Mouse (Mus musculus): Measurements from ENCODE around the gene Arid1b. TPM values are rescaled to one million over a fixed set of nuclear protein-coding genes. Genes with fewer than 3 reads are reported as not detected.

Arid1b gene
- total and polyA plus RNA-seq, 2 experiments = 9.7 to 11.7 TPM

DNA sequence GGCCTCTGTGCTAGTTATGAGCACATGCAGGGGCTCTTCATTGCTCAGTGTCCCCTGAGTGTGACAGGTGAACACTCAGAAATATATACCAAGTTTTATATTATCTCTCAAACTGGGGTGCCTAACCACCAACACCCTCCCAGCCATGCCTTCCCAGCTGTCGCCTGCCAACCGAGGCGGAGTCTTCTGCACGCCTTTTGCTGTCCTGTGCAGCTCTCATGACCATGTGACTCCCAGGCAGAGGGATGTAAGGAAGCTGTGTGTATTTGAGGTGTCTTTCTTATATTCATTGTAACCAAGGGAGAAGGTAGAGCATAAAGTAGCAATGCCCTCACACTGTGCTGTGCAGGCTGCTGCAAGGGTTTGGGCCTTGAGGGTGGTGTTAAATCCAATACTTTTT lies 268.7 kb downstream of the Arid1b start:
- DNase-seq (ENCODE audit: extremely low read depth, low read depth, low spot score) = no peak
- Histone ChIP-seq H3K9ac (ENCODE audit: low read depth, low read length) (no peak overlapping the region), H3K79me2 (ENCODE audit: control insufficient read depth, insufficient read depth, low read length) (no peaks in the 10 kb centered on the region), H3K36me3 (ENCODE audit: control insufficient read depth, insufficient read depth, low read length) (peaks cover 6% of the 10 kb centered on the region; the same call in 1 of the 2 replicates), H3K4me3 (ENCODE audit: insufficient read depth, low read depth, low read length) (no peak overlapping the region), H3K4me1 (ENCODE audit: control insufficient read depth, insufficient read depth, low read length) (peaks cover 17% of the 10 kb centered on the region; the same call in 1 of the 2 replicates), H3K27me3 (ENCODE audit: control insufficient read depth, insufficient read depth, low read length) (no peaks in the 10 kb centered on the region), H3K27ac (replicated peaks; ENCODE audit: insufficient read depth, low read depth, low read length) (no peak overlapping the region)
- WGBS = 88% methylated on average over 4 of the region's 4 CpGs
- TF ChIP-seq CTCF (IDR thresholded peaks at IDR 0.05; ENCODE audit: low read depth, low read length) (no peak), POLR2A (IDR thresholded peaks at IDR 0.05; ENCODE audit: extremely low read depth, insufficient read depth, low read length) (no peak)

DNA sequence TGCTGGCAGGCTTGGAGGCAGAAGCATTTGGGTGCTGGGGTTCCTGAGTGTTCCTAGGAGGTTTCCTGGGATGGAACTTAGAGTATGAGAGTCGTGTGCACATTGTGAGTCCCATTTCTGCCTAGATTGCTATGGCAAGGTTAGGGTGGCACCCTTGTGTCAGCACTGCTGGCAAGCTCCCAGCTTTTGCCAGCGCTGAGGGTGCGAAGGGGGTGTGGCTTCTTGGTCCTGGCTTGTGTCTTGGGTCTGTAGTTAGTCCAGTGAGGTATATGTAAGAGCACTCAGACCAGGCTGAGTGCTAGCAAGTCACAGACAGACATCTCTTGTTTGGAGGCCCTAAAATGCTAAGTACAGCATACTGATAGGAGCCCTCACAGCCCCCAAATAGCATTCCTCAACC lies 270.7 kb downstream of the Arid1b start:
- H3K4me1 ChIP-seq (ENCODE audit: control insufficient read depth, insufficient read depth, low read length) = peaks cover 17% of the 10 kb centered on the region; the same call in 1 of the 2 replicates
- H3K4me3 ChIP-seq (ENCODE audit: insufficient read depth, low read depth, low read length) = no peak overlapping the region
- H3K9ac ChIP-seq (ENCODE audit: low read depth, low read length) = no peak overlapping the region
- peaks cover 9% of the 10 kb centered on the region; the same call in 1 of the 2 replicates for H3K36me3 ChIP-seq (ENCODE audit: control insufficient read depth, insufficient read depth, low read length)
- no peak overlapping the region for H3K27ac ChIP-seq (replicated peaks; ENCODE audit: insufficient read depth, low read depth, low read length)
- DNase-seq (ENCODE audit: extremely low read depth, low read depth, low spot score) = no peak
- TF ChIP-seq CTCF (IDR thresholded peaks at IDR 0.05; ENCODE audit: low read depth, low read length) (no peak), POLR2A (IDR thresholded peaks at IDR 0.05; ENCODE audit: extremely low read depth, insufficient read depth, low read length) (no peak)
- H3K79me2 ChIP-seq (ENCODE audit: control insufficient read depth, insufficient read depth, low read length) = no peaks in the 10 kb centered on the region; the same call in 1 of the 2 replicates
- WGBS = 89% methylated on average over 3 of the region's 3 CpGs
- no peaks in the 10 kb centered on the region for H3K27me3 ChIP-seq (ENCODE audit: control insufficient read depth, insufficient read depth, low read length)

DNA sequence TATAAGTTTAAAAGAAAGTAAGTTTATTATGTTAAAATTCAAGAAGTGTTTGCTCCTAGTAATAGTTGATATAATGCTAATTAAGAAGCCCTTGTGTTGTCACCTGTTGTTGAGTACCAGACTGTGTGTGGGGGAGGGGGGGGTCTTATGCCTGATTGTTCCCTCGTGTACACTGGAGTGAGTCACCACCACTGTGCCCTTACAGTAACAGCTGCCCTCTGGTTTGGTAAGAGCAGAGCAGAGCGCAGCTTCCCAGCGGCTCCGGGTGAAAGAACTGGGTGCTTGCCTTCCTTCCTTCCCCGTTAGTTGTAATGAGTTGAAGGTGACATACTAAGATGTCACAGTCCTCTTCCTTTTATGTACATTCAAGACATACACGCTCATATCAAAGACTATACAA lies 271.5 kb downstream of the Arid1b start:
- no peaks in the 10 kb centered on the region; the same call in 1 of the 2 replicates for H3K79me2 ChIP-seq (ENCODE audit: control insufficient read depth, insufficient read depth, low read length)
- 91% methylated on average over 6 of the region's 6 CpGs for WGBS
- H3K9ac ChIP-seq (ENCODE audit: low read depth, low read length) = no peak overlapping the region
- no peak overlapping the region for H3K27ac ChIP-seq (replicated peaks; ENCODE audit: insufficient read depth, low read depth, low read length)
- H3K4me1 ChIP-seq (ENCODE audit: control insufficient read depth, insufficient read depth, low read length) = peaks cover 14% of the 10 kb centered on the region; the same call in 1 of the 2 replicates
- no peak overlapping the region for H3K4me3 ChIP-seq (ENCODE audit: insufficient read depth, low read depth, low read length)
- DNase-seq (ENCODE audit: extremely low read depth, low read depth, low spot score) = no peak
- no peaks in the 10 kb centered on the region for H3K27me3 ChIP-seq (ENCODE audit: control insufficient read depth, insufficient read depth, low read length)
- TF ChIP-seq POLR2A (IDR thresholded peaks at IDR 0.05; ENCODE audit: extremely low read depth, insufficient read depth, low read length) (no peak), CTCF (IDR thresholded peaks at IDR 0.05; ENCODE audit: low read depth, low read length) (no peak)
- peaks cover 9% of the 10 kb centered on the region; the same call in 1 of the 2 replicates for H3K36me3 ChIP-seq (ENCODE audit: control insufficient read depth, insufficient read depth, low read length)

DNA sequence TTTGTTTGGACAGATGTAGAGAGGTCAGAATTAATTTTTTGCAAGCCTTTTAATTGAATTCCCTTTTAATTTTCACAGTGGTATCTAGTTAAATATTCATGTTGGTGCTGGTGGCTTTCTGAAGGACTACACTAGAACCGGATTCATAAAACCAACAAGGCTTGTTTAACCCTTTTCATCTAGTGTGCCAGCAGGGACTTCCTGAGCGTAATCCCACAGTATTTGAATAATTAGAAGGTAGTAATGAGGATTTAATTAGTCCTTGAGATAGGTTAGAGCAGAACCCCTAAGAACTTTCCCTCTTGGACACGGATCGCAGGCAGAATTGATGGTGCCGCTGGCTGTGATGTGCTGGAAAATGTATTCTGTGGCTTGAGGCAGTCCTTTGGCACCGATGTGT lies 273.6 kb downstream of the Arid1b start:
- H3K79me2 ChIP-seq (ENCODE audit: control insufficient read depth, insufficient read depth, low read length) = no peaks in the 10 kb centered on the region; the same call in 1 of the 2 replicates
- TF ChIP-seq POLR2A (IDR thresholded peaks at IDR 0.05; ENCODE audit: extremely low read depth, insufficient read depth, low read length) (no peak), CTCF (IDR thresholded peaks at IDR 0.05; ENCODE audit: low read depth, low read length) (no peak)
- H3K4me3 ChIP-seq (ENCODE audit: insufficient read depth, low read depth, low read length) = no peak overlapping the region
- peaks cover 9% of the 10 kb centered on the region; the same call in 1 of the 2 replicates for H3K36me3 ChIP-seq (ENCODE audit: control insufficient read depth, insufficient read depth, low read length)
- WGBS = 94% methylated on average over 6 of the region's 6 CpGs
- no peaks in the 10 kb centered on the region for H3K4me1 ChIP-seq (ENCODE audit: control insufficient read depth, insufficient read depth, low read length)
- no peaks in the 10 kb centered on the region for H3K27me3 ChIP-seq (ENCODE audit: control insufficient read depth, insufficient read depth, low read length)
- no peak for DNase-seq (ENCODE audit: extremely low read depth, low read depth, low spot score)
- no peak overlapping the region for H3K27ac ChIP-seq (replicated peaks; ENCODE audit: insufficient read depth, low read depth, low read length)
- H3K9ac ChIP-seq (ENCODE audit: low read depth, low read length) = no peak overlapping the region

DNA sequence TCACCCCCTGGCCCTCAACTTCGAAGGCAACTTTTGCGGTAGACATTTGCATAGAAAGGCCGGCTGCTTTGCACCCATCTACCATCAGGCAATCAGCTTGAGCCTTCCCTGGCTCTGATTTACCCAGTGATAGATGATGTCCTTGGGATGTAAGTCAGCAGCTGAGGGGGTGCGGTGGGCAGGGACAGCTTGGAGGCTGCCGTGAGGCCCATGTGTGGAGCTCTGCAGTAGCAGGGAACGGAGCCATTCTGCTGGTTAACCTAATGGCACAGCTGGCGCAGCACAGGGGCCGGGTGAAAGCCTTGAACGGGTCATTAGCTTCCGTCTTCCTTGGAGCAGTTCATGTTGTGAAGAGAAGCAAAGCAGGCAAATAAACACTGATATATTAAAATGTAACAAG lies 275.2 kb downstream of the Arid1b start:
- H3K27ac ChIP-seq (replicated peaks; ENCODE audit: insufficient read depth, low read depth, low read length) = no peak overlapping the region
- peaks cover 3% of the 10 kb centered on the region; the same call in 1 of the 2 replicates for H3K36me3 ChIP-seq (ENCODE audit: control insufficient read depth, insufficient read depth, low read length)
- no peak overlapping the region for H3K9ac ChIP-seq (ENCODE audit: low read depth, low read length)
- 93% methylated on average over 10 of the region's 10 CpGs for WGBS
- TF ChIP-seq CTCF (IDR thresholded peaks at IDR 0.05; ENCODE audit: low read depth, low read length) (no peak), POLR2A (IDR thresholded peaks at IDR 0.05; ENCODE audit: extremely low read depth, insufficient read depth, low read length) (no peak)
- no peak for DNase-seq (ENCODE audit: extremely low read depth, low read depth, low spot score)
- H3K79me2 ChIP-seq (ENCODE audit: control insufficient read depth, insufficient read depth, low read length) = no peaks in the 10 kb centered on the region; the same call in 1 of the 2 replicates
- no peaks in the 10 kb centered on the region for H3K27me3 ChIP-seq (ENCODE audit: control insufficient read depth, insufficient read depth, low read length)
- H3K4me3 ChIP-seq (ENCODE audit: insufficient read depth, low read depth, low read length) = no peak overlapping the region
- H3K4me1 ChIP-seq (ENCODE audit: control insufficient read depth, insufficient read depth, low read length) = no peaks in the 10 kb centered on the region

DNA sequence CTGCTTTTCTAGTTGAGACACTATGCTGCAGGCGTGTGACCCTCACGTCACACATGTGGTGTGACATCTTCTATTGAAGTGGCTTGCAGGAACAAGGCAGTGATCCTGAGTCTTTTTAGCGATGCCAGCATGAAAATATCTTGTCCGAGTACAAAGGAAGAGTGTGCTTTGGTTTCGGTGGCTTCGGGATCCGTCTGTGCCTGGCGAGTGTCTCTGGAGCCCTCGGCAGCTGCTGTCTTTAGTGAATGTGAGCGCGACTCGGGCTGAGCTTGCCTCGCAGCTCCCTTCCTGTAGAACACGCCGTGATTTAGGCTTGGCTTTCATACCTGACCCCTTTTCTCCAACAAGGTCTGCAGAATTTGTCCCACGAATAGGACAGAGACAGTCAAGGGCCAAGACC lies 275.6 kb downstream of the Arid1b start:
- Histone ChIP-seq H3K4me3 (ENCODE audit: insufficient read depth, low read depth, low read length) (no peak overlapping the region), H3K79me2 (ENCODE audit: control insufficient read depth, insufficient read depth, low read length) (no peaks in the 10 kb centered on the region; the same call in 1 of the 2 replicates), H3K36me3 (ENCODE audit: control insufficient read depth, insufficient read depth, low read length) (peaks cover 3% of the 10 kb centered on the region; the same call in 1 of the 2 replicates), H3K4me1 (ENCODE audit: control insufficient read depth, insufficient read depth, low read length) (no peaks in the 10 kb centered on the region), H3K9ac (ENCODE audit: low read depth, low read length) (no peak overlapping the region), H3K27me3 (ENCODE audit: control insufficient read depth, insufficient read depth, low read length) (no peaks in the 10 kb centered on the region), H3K27ac (replicated peaks; ENCODE audit: insufficient read depth, low read depth, low read length) (no peak overlapping the region)
- no peak for DNase-seq (ENCODE audit: extremely low read depth, low read depth, low spot score)
- TF ChIP-seq CTCF (IDR thresholded peaks at IDR 0.05; ENCODE audit: low read depth, low read length) = no peak
- TF ChIP-seq POLR2A (IDR thresholded peaks at IDR 0.05; ENCODE audit: extremely low read depth, insufficient read depth, low read length) = no peak
- 93% methylated on average over 16 of the region's 16 CpGs for WGBS
